Mouse (Mus musculus): ENCODE data around the gene Dnase2a. TPM values are rescaled to one million over a fixed set of nuclear protein-coding genes. Genes with fewer than 3 reads are reported as not detected.

Gene Dnase2a
- total RNA-seq, 2 experiments from 2014 or later, result 2.9 TPM

DNA sequence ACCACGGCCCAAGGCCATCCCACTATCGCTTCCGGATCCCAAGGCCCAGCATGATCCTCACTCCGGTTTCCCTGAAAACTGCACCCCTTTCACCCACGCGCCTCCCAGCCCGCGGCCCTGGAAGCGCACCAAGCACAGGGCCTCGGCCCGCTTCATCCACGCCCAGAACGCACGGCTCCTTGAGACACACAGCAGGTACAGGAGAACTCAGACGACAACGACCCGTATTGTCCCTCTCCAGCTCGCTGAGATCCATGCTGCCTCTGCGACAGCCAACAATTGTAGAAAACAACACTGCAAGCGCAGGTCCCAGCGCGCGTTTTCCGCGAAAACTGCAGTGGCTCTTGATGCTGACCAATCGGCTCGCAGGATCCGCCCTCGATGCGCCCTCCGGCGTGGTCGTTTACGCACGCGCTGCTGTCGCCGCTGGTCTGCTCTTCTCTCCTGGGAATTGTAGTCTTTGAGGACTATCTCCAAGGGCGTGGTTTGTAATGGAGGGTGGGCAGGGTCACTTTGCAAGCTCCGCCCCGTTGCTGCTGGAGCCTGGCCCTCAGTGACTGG is 57.5 kb downstream of the Dnase2a start:
- DNase-seq (ENCODE audit: low spot score in 2 of 2), result peak; percentile 95 to 96
- intact Hi-C loops (cut with DNase I), result no loop called here

DNA sequence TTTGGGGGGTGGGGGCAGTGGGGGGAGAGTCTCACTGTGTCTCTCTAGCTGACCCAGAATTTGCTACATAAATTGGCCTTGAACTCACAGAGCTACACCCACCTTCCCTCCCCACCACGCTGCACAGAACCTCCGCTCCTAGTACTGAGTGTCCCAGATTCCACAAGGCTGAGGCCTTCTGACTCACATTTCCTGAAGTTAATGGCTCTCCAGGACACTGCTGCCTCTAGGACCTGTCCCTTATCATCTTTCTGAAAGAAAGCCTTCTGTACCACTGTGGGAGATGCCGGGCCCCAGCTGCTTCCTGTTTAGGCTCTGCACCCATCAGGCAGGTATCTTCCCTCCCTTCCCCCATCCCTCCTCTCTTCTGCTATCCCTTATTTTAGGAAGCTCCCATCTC is 58.2 kb downstream of the Dnase2a start:
- intact Hi-C loops (cut with DNase I), result no loop called here
- no peak for DNase-seq (ENCODE audit: low spot score in 2 of 2)

- no peak for DNase-seq (ENCODE audit: low spot score in 2 of 2)
- intact Hi-C loops (cut with DNase I), result no loop called here
Measured at GRCm38 (mm10) chr8:84967532-84968304, 59.4 kb downstream of the Dnase2a start.

DNA sequence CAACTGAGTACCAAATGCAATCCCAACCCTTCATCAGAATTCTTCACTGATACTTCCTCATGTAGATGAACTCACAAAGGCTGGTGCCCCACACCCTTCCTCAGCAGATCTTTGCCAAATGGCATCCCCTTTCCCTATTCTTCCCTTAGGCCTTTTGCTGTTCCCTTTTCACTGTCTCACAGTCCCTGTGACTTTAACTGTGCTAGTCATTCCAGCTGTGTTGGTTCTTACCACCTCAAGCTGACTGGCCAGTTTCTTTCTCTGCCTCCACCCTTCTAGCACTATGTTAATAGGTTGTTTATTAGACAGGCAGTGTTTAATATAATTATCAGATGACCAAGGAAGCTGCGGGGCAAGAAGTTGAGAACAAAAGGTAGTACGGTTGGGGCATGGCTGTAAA is 60.3 kb downstream of the Dnase2a start:
- intact Hi-C loops (cut with DNase I), result no loop called here
- DNase-seq (ENCODE audit: low spot score in 2 of 2), result no peak

DNA sequence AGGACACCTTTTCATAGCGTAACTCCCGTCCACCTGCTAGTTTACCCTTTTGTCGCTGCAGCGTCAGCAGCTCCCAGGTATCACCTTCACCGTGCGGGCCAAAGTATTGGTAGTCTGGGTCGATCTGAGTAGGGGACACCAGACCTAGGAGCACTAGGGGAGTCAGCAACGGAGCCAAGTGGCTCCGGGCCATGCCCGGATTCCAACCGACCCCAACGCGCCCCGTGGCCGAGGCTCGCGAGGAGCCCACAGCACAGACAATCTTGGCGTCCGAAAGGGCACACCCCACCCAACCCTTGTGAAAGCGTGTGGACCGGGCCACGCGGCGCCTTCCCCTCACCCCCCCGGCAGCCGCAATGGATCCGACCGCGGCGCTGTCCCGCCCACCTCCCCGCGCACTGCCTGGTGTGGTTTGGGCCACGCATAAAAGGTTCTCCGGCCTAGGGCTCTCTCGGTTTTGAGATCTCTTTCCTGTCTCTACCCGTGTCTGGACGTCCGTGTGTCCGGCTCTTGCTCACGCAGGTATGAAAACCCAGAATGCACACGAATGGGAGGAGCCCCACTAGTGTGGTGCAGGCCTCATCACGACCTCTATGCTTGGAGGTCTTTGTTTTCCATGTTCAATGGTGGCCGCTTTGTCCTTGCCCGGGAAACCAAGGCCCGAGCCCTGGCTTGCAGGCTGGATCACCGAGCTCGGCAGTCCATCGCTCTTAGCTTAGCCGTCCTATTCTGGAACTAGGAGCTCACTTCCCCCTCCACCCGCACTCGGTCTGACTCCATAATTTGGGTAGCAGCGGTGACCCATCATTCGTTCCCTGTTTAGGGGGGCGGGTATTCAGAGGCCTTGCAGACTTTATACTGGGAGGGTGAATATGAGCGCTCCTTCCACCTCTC is 61.1 kb downstream of the Dnase2a start, which contains the start of the genes Gm49661, Prdx2 and Rnaseh2a:
Gene Gm49661, minus strand, starts transcription at position 193 of the 894 bp plus-strand sequence.
Gene Prdx2, plus strand, starts transcription at position 347 of the 894 bp plus-strand sequence.
Gene Rnaseh2a, minus strand, starts transcription at position 527 of the 894 bp plus-strand sequence.
- intact Hi-C loops (cut with DNase I), result no loop called here
- peak in 1 of 2 experiments; percentile 76 for DNase-seq (ENCODE audit: low spot score in 2 of 2)

DNA sequence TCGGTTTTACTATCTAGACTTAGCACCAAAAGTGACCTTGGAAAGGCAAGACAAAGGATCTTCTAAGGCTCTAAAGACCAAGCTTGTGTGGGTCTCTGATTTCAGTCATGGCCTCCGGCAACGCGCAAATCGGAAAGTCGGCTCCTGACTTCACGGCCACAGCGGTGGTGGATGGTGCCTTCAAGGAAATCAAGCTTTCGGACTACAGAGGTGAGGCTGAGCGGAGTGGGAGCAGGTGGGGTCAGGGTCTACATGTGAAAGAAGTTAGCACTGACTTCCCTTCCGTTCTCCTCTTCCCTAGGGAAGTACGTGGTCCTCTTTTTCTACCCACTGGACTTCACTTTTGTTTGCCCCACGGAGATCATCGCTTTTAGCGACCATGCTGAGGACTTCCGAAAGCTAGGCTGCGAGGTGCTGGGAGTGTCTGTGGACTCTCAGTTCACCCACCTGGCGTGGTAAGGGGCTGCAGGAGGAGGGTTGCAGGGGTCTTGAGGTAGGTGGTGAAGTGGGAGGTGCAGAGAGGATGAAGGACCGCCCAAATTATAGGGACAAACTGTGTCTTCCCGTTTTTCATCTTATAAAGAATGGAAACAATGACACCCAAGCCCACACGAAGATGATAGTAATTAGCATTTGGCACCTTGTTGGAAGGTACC is 61.9 kb downstream of the Dnase2a start:
- DNase-seq (ENCODE audit: low spot score in 2 of 2), result no peak
- intact Hi-C loops (cut with DNase I), result no loop called here

GRCm38 (mm10) chr8:84970913-84971312 is 62.6 kb downstream of the Dnase2a start:
- intact Hi-C loops (cut with DNase I), result no loop called here
- no peak for DNase-seq (ENCODE audit: low spot score in 2 of 2)

Small RNA genes lying within 50 kb of the gene (microRNA-seq; reads per million reads assigned to microRNA genes)
- gene Gm24197, result 3.7 to 6.1 reads per million in 2 experiments
- gene Mir7069, result 12.4 to 12.5 reads per million in 2 experiments

Other genes starting within 250 kb of the Dnase2a start
- 10 to 100 TPM; 12.6 to 14.8 TPM for gene Ier2, start 245.7 kb upstream of the Dnase2a start, total RNA-seq (2021)
- 10 to 100 TPM; 89.3 to 96.7 TPM for gene Trmt1, start 222.3 kb upstream of the Dnase2a start, total RNA-seq (2021)
- gene Nacc1, start 220.7 kb upstream of the Dnase2a start, total RNA-seq (2021), result 10 to 100 TPM; 90.2 to 91.9 TPM
- 1 to 10 TPM; 2.7 to 4.3 TPM for gene Lyl1, start 207.1 kb upstream of the Dnase2a start, total RNA-seq (2021)
- not detected for gene G430095P16Rik, start 185.6 kb upstream of the Dnase2a start, total RNA-seq (2021)
- gene Nfix, start 108.2 kb upstream of the Dnase2a start, total RNA-seq (2021), result 100 to 1,000 TPM; 402 to 429 TPM
- gene Dand5, start 85.7 kb upstream of the Dnase2a start, total RNA-seq (2021), result 1 to 10 TPM; 8.0 to 9.6 TPM
- 10 to 100 TPM; 23.4 to 23.6 TPM for gene Gadd45gip1, start 77.0 kb upstream of the Dnase2a start, total RNA-seq (2021)
- gene Rad23a, start 67.9 kb upstream of the Dnase2a start, total RNA-seq (2021), result 10 to 100 TPM; 59.5 to 72.0 TPM
- 100 to 1,000 TPM; 495 to 553 TPM for gene Calr, start 61.6 kb upstream of the Dnase2a start, total RNA-seq (2021)
- 10 to 100 TPM; 50.1 to 51.6 TPM for gene Farsa, start 51.6 kb upstream of the Dnase2a start, total RNA-seq (2021)
- 10 to 100 TPM; 11.5 to 13.4 TPM for gene Syce2, start 36.4 kb upstream of the Dnase2a start, total RNA-seq (2021)
- 10 to 100 TPM; 36.5 to 38.9 TPM for gene Gcdh, start 14.6 kb upstream of the Dnase2a start, total RNA-seq (2021)
- not detected for gene Klf1, start 6.6 kb upstream of the Dnase2a start, total RNA-seq (2021)
- 100 to 1,000 TPM; 139 to 146 TPM for gene Mast1, start 28.8 kb downstream of the Dnase2a start, total RNA-seq (2021)
- gene Rtbdn, start 38.4 kb downstream of the Dnase2a start, total RNA-seq (2021), result 1 to 10 TPM; 1.6 to 2.1 TPM
- gene Gm49661, start 60.9 kb downstream of the Dnase2a start, total RNA-seq (2021), result not detected
- 100 to 1,000 TPM; 402 to 429 TPM for gene Prdx2, start 61.0 kb downstream of the Dnase2a start, total RNA-seq (2021)
- gene Rnaseh2a, start 61.2 kb downstream of the Dnase2a start, total RNA-seq (2021), result 10 to 100 TPM; 38.1 to 52.0 TPM
- gene Junb, start 70.2 kb downstream of the Dnase2a start, total RNA-seq (2021), result 10 to 100 TPM; 51.5 to 65.4 TPM
- 1 to 10 TPM; 7.5 to 8.1 TPM for gene Hook2, start 82.0 kb downstream of the Dnase2a start, total RNA-seq (2021)
- not detected for gene Best2, start 106.0 kb downstream of the Dnase2a start, total RNA-seq (2021)
- 100 to 1,000 TPM; 116 to 117 TPM for gene Asna1, start 116.7 kb downstream of the Dnase2a start, total RNA-seq (2021)
- 100 to 1,000 TPM; 128 to 146 TPM for gene Trir, start 118.3 kb downstream of the Dnase2a start, total RNA-seq (2021)
- gene Tnpo2, start 128.4 kb downstream of the Dnase2a start, total RNA-seq (2021), result 100 to 1,000 TPM; 165 to 171 TPM
- 10 to 100 TPM; 38.3 to 39.9 TPM for gene Fbxw9, start 151.5 kb downstream of the Dnase2a start, total RNA-seq (2021)
- gene Gm5741, start 159.4 kb downstream of the Dnase2a start, total RNA-seq (2021), result not detected
- 10 to 100 TPM; 57.9 to 67.6 TPM for gene Dhps, start 163.2 kb downstream of the Dnase2a start, total RNA-seq (2021)
- gene Wdr83os, start 172.2 kb downstream of the Dnase2a start, total RNA-seq (2021), result 10 to 100 TPM; 52.7 to 53.5 TPM
- gene Wdr83, start 172.7 kb downstream of the Dnase2a start, total RNA-seq (2021), result 10 to 100 TPM; 27.5 to 36.1 TPM
- 10 to 100 TPM; 42.6 to 42.9 TPM for gene Man2b1, start 174.7 kb downstream of the Dnase2a start, total RNA-seq (2021)
- 1 to 10 TPM; 5.8 to 6.0 TPM for gene Zfp791, start 214.5 kb downstream of the Dnase2a start, total RNA-seq (2021)
- not detected for gene Cks1brt, start 243.4 kb downstream of the Dnase2a start, total RNA-seq (2021)